Mouse (Mus musculus) liver, postnatal 0 days (tissue): Measurements from ENCODE around the gene Socs7. TPM values are rescaled to one million over a fixed set of nuclear protein-coding genes. Genes with fewer than 3 reads are reported as not detected.

Source experiments
- ATAC-seq: fragments of 200-750 bp; cut with Nextera tagmentation; 2 replicates; pipeline ENCODE4 v1.8.0; 2017; ENCODE audit warnings: mild to moderate bottlenecking, moderate library complexity
- DNase-seq: peaks from one replicate; pipeline ENCODE4 v3.0.0-alpha.2; 2016
- H3K27ac ChIP-seq: fragments of 300-500 bp; sonication (generic); 2 replicates; pipeline ENCODE4 v1.5.1; 2014; ENCODE audit warnings: antibody characterized with exemption, moderate library complexity, mild to moderate bottlenecking, low read depth
- H3K27me3 ChIP-seq: fragments of 300-500 bp; sonication (generic); 2 replicates; pipeline ENCODE4 v1.6.1; 2014; ENCODE audit warnings: low read length, control low read depth, mixed read lengths; ENCODE audit not compliant: insufficient read depth
- H3K36me3 ChIP-seq: fragments of 300-500 bp; sonication (generic); replicated peaks from 2 replicates; pipeline ENCODE4 v1.6.1; 2014; ENCODE audit warnings: mild to moderate bottlenecking, control low read depth, low read length, moderate library complexity, mixed read lengths; ENCODE audit not compliant: insufficient read depth
- H3K4me1 ChIP-seq: fragments of 300-500 bp; sonication (generic); 2 replicates; pipeline ENCODE4 v1.6.1; 2014; ENCODE audit warnings: antibody characterized with exemption, mild to moderate bottlenecking, control low read depth; ENCODE audit not compliant: insufficient read depth
- H3K4me2 ChIP-seq: fragments of 300-500 bp; sonication (generic); 2 replicates; pipeline ENCODE4 v1.6.1; 2014; ENCODE audit warnings: low read depth, mild to moderate bottlenecking, low read length, moderate library complexity, mixed read lengths
- H3K4me3 ChIP-seq: fragments of 300-500 bp; sonication (generic); 2 replicates; pipeline ENCODE4 v1.5.1; 2014; ENCODE audit warnings: low read depth, low read length
- H3K9ac ChIP-seq: fragments of 300-500 bp; sonication (generic); replicated peaks from 2 replicates; pipeline ENCODE4 v1.6.1; 2014; ENCODE audit warnings: mild to moderate bottlenecking, moderate library complexity
- H3K9me3 ChIP-seq: fragments of 300-500 bp; sonication (generic); 2 replicates; pipeline ENCODE4 v1.6.1; 2016; ENCODE audit warnings: mild to moderate bottlenecking, control low read depth, low read length, mixed read lengths
- CTCF ChIP-seq: sonication (generic); IDR thresholded peaks from 2 replicates; pipeline ENCODE4 v1.5.1; 2016; ENCODE audit warnings: antibody characterized with exemption, low read depth
- EP300 ChIP-seq: IDR thresholded peaks from 2 replicates; pipeline ENCODE4 v1.6.1; 2016; ENCODE audit warnings: antibody characterized with exemption, low read depth, mild to moderate bottlenecking
- WGBS: fragments of 180-500 bp; shearing (Covaris S2); extraction: QIAGEN DNeasy Blood & Tissue Kit; methylation state at CpG from one replicate; pipeline ENCODE4 v1.1.7; 2014; ENCODE audit not compliant: insufficient replicate concordance; 5-methylcytosine and 5-hydroxymethylcytosine counted together
- polyA plus RNA-seq: library from polyadenylated mRNA; unstranded; fragments of >200 nt; fragmentation: Nextera tagmentation; extraction: Ambion mirVana; gene quantifications from 2 replicates; pipeline ENCODE4 v1.2.1, GENCODE M21; 2015

Socs7 gene
- polyA plus RNA-seq, 1 experiment from 2014 or later: 0.92 TPM

DNA sequence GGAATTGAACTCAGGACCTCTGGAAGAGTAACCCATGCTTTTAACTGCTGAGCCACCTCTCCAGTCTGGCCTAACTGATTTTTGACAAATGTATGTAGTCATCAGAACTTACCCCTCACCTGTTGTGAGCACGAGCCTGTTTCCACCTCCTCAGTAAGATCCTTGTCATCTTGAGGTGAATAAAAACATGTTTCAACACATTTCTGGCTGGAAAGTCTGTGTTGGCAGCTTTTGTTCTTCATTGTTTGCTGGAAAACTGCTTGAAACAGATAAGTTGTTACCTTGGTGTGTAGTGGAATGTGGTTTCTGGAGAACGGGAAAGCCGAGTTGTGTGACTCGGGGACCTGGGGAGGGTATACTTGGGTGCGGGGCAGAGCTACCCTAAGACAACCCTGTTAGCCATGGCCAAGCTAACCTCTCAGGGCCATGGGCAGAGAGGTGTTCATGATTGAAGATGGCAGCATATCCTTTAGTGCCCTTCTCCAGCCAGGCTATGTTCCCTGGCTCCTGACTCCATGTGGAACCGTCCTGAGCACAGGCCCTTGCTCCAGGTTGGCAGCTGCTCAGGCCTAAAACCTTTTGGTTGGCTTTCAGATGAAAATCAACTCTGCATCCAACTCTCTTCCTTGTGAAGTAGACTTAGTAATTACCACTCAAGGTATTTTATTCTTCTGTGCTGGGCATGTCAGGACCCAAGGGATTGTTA, 10.0 kb downstream of the Socs7 start:
- no peak overlapping the region for H3K27ac ChIP-seq
- ATAC-seq: no peak
- H3K4me2 ChIP-seq: no peak overlapping the region
- 86% methylated on average over 6 of the region's 6 CpGs for WGBS
- no peak overlapping the region for H3K4me3 ChIP-seq
- no peak overlapping the region for H3K9ac ChIP-seq
- no peaks in the 10 kb centered on the region for H3K9me3 ChIP-seq
- H3K27me3 ChIP-seq: no peaks in the 10 kb centered on the region
- TF ChIP-seq CTCF (no peak), EP300 (no peak)
- DNase-seq: no peak
- H3K4me1 ChIP-seq: no peaks in the 10 kb centered on the region
- H3K36me3 ChIP-seq: peaks cover 13% of the 10 kb centered on the region

DNA sequence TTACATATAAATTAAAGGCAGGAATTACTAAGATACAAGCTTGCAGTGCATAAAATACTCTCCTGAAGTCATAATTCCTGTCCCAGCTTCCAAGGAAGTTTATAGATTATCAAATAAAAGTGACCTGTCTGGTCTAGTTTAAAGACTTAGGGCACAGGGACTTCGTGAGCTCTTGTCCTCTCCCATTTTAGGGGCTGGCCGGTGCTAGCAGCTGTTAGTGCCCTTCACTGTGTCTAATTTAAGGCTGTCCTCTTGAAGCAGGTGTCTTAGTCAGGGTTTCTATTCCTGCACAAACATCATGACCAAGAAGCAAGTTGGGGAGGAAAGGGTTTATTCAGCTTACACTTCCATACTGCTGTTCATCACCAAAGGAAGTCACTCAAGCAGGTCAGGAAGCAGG, 11.1 kb downstream of the Socs7 start:
- 82% methylated on average over 2 of the region's 2 CpGs for WGBS
- DNase-seq: no peak
- ATAC-seq: no peak
- TF ChIP-seq EP300 (no peak), CTCF (no peak)
- Histone ChIP-seq H3K4me1 (no peaks in the 10 kb centered on the region), H3K4me2 (no peak overlapping the region), H3K27ac (no peak overlapping the region), H3K9ac (no peak overlapping the region), H3K36me3 (peaks cover 24% of the 10 kb centered on the region), H3K9me3 (no peaks in the 10 kb centered on the region), H3K4me3 (no peak overlapping the region), H3K27me3 (no peaks in the 10 kb centered on the region)

DNA sequence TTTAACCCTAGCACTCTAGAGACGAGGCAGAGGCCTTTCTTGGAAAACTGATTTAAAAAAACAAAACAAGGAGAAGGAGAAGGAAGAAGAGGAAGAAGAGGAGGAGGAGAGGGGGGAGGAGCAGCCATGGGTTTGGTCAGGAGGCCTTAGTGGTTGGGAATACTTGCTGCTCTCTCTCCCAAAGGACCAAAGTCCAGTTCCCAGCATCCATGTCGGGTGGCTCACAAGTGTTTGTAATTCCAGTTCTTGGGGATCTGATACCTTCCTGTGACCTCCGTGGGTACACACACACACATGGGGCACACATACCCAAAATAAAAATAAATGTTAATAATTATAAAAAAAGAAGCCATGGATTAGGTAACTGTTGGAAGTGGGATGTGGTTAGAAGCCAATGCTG, 17.7 kb downstream of the Socs7 start:
- no peak for DNase-seq
- Histone ChIP-seq H3K4me3 (no peak overlapping the region), H3K27ac (no peak overlapping the region), H3K27me3 (no peaks in the 10 kb centered on the region), H3K9ac (no peak overlapping the region), H3K4me1 (no peaks in the 10 kb centered on the region), H3K9me3 (no peaks in the 10 kb centered on the region), H3K4me2 (no peak overlapping the region), H3K36me3 (peaks cover 32% of the 10 kb centered on the region)
- WGBS: 61% methylated on average over 3 of the region's 3 CpGs
- TF ChIP-seq EP300 (no peak), CTCF (no peak)
- 0 out of 2 replicates have a peak, but pooled peaks have one; percentile 29 for ATAC-seq

DNA sequence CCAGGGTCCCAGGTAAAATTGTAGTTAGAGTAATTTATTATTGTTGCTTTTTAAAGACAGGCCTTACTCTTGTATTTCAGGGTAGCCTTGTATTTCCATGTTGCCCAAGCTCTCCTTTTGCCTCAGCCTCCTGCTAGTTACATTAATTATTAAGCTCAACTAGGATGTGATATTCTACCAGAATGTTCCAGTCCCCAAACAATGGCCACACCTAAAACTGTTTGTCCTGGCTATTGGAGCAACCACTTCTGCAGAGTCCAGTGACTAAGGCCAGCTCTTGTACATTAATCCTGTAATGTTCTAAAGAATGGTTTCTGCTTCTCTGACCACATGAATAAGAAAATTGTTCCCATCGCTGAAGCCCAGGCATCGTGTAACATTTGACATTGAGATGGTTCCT, 20.7 kb downstream of the Socs7 start:
- Histone ChIP-seq H3K36me3 (peaks cover 20% of the 10 kb centered on the region), H3K4me3 (no peak overlapping the region), H3K27ac (no peak overlapping the region), H3K4me2 (no peak overlapping the region), H3K27me3 (no peaks in the 10 kb centered on the region), H3K9me3 (no peaks in the 10 kb centered on the region), H3K9ac (no peak overlapping the region), H3K4me1 (no peaks in the 10 kb centered on the region)
- no peak for TF ChIP-seq EP300
- ATAC-seq: peak; percentile 53
- 94% methylated on average over 2 of the region's 2 CpGs for WGBS
- no peak for DNase-seq

DNA sequence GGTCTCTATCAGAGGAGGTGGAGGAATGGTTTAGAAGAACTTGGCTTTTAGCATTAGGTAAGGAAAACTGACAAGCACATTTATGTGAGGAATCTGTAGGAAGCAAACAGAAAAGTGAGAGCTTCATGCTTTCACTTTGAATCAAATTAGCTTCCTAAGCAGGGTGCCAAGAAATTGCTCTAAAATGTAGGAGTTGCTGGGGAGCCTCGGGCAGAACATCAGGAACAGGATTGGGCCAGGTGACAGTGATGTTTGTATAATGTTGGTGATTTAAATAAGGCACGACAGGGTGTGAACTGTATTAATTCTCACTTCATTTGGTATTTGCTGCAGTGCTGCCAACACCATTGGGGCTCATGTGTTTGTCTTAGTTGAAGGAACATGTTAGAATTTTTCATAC, 21.4 kb downstream of the Socs7 start:
- 63% methylated on average over 2 of the region's 2 CpGs for WGBS

DNA sequence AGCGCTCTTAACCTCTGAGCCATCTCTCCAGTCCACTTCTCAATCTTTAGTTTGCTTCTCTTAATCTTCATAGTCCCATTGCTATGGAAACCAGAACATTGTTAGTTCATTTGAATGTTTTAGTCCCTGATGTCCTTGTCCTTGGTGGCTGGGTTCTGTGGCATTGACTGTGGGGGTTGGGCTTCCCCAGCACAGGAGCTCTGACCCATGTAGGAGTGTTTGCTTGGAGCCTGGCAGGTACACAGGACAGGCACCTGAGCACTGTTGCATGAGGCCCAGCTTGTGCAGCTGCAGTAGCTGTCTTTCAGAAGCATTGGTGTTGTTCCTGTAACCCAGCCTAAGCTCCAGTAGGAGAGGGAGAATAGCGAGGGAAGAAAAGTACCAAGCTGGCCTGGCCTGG, 25.5 kb downstream of the Socs7 start:
- no peak for ATAC-seq
- Histone ChIP-seq H3K9ac (no peak overlapping the region), H3K4me1 (no peaks in the 10 kb centered on the region; the same call in 1 of the 2 replicates), H3K4me2 (no peak overlapping the region), H3K36me3 (peaks cover 39% of the 10 kb centered on the region), H3K27ac (no peak overlapping the region), H3K27me3 (no peaks in the 10 kb centered on the region), H3K9me3 (no peaks in the 10 kb centered on the region), H3K4me3 (no peak overlapping the region)
- 93% methylated on average over 2 of the region's 2 CpGs for WGBS
- TF ChIP-seq CTCF: no peak
- no peak for TF ChIP-seq EP300
- no peak for DNase-seq

More for the DNA sequence above, 21.4 kb downstream of the Socs7 start:
- Histone ChIP-seq H3K27me3 (no peaks in the 10 kb centered on the region), H3K27ac (no peak overlapping the region), H3K9ac (no peak overlapping the region), H3K36me3 (peaks cover 13% of the 10 kb centered on the region), H3K4me3 (no peak overlapping the region), H3K9me3 (no peaks in the 10 kb centered on the region), H3K4me1 (no peaks in the 10 kb centered on the region), H3K4me2 (no peak overlapping the region)
- no peak for TF ChIP-seq CTCF
- no peak for TF ChIP-seq EP300
- ATAC-seq (no peak), DNase-seq (no peak)

DNA sequence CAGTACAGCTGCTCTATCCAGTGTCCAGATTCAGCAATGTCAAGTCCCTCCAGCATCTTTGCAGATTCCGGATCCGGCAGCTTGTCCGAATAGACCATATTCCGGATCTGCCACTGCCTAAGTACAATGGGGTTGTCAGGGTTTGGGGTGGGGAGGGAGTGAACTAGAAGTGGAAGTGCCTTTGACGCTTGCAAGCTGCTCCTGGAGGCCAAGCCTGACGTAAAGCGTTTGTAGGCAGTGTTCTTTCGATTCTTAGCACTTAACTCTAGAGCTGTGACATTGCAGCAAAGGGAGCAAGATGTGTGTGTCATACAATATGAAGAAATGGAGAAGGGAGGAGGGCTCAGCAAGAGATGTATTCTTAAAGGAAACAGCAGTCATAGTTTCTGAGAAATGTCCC, 26.8 kb downstream of the Socs7 start:
- ATAC-seq (no peak), DNase-seq (no peak)
- Histone ChIP-seq H3K4me1 (no peaks in the 10 kb centered on the region; the same call in 1 of the 2 replicates), H3K4me2 (no peak overlapping the region), H3K27ac (no peak overlapping the region), H3K4me3 (no peak overlapping the region), H3K36me3 (peaks cover 44% of the 10 kb centered on the region), H3K9ac (no peak overlapping the region), H3K9me3 (no peaks in the 10 kb centered on the region), H3K27me3 (no peaks in the 10 kb centered on the region)
- TF ChIP-seq EP300 (no peak), CTCF (no peak)
- WGBS: 89% methylated on average over 8 of the region's 8 CpGs
